ENCODE assay signal across 9 mouse cellular contexts in the genomic region with DNA sequence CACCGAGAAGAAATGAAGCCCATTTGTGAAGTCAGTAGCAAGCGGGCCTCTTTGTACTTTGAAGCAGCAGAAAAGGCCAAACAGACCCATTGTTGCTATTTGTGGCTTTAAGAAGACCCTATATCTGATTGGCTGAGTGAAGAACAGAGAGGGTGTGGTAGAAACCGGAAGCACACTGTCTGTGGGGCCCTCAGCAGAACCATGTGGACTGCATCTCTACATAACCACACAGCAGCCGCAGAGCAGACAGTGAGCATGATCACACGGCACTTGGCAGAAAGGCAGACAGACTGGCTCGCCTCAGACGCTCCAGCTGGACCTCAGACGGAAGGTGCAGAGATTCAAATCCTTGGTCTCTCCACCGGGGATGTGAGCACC. TPM values are rescaled to one million over a fixed set of nuclear protein-coding genes. Genes with fewer than 3 reads are reported as not detected.
DNase-seq lines count a peak whose midpoint lies in the region; ATAC-seq and TF ChIP-seq lines count a peak whose summit lies in the region.
"Had no signal": no experiment of that assay in that cellular context is flagged by ENCODE, and none has a peak within 500 bp of the region (broad histone marks: within the 10 kb centered on the region; RNA-seq: fewer than 3 reads in every experiment).

No protein-coding gene starts in this region.

- no peak overlapping the region for H3K4me3 ChIP-seq in midbrain, embryonic 15.5 days
- no peak overlapping the region for H3K4me3 ChIP-seq in midbrain, embryonic 11.5 days (ENCODE audit: low read depth, low read length)
- H3K4me3 ChIP-seq in forebrain, embryonic 15.5 days, result no peak overlapping the region
- no peak overlapping the region for H3K4me3 ChIP-seq in stomach, postnatal 0 days (ENCODE audit: low read depth, low read length)
- H3K4me3 ChIP-seq: limb, embryonic 12.5 days had no signal

- H3K9ac ChIP-seq in midbrain, embryonic 15.5 days, result no peak overlapping the region
- no peak overlapping the region for H3K9ac ChIP-seq in midbrain, embryonic 11.5 days (ENCODE audit: low read length)
- no peak overlapping the region for H3K9ac ChIP-seq in forebrain, embryonic 15.5 days (replicated peaks)
- no peak overlapping the region for H3K9ac ChIP-seq in stomach, postnatal 0 days (ENCODE audit: low read length)
- H3K9ac ChIP-seq: limb, embryonic 12.5 days had no signal

- H3K36me3 ChIP-seq in midbrain, embryonic 15.5 days (replicated peaks), result no peaks in the 10 kb centered on the region
- no peaks in the 10 kb centered on the region for H3K36me3 ChIP-seq in midbrain, embryonic 11.5 days (ENCODE audit: control insufficient read depth, insufficient read depth, low read length)
- H3K36me3 ChIP-seq in forebrain, embryonic 15.5 days, result no peaks in the 10 kb centered on the region
- no peaks in the 10 kb centered on the region for H3K36me3 ChIP-seq in stomach, postnatal 0 days (ENCODE audit: control insufficient read depth, insufficient read depth, low read length)
- H3K36me3 ChIP-seq: limb, embryonic 12.5 days had no signal

- no peaks in the 10 kb centered on the region for H3K9me3 ChIP-seq in midbrain, embryonic 15.5 days
- H3K9me3 ChIP-seq in midbrain, embryonic 11.5 days (ENCODE audit: control insufficient read depth, low read length), result no peaks in the 10 kb centered on the region; the same call in 1 of the 2 replicates
- no peaks in the 10 kb centered on the region for H3K9me3 ChIP-seq in forebrain, embryonic 15.5 days
- no peaks in the 10 kb centered on the region for H3K9me3 ChIP-seq in stomach, postnatal 0 days (ENCODE audit: control insufficient read depth, low read length)
- H3K9me3 ChIP-seq: limb, embryonic 12.5 days had no signal

- WGBS in midbrain, embryonic 15.5 days, result 77% methylated on average over 9 of the region's 9 CpGs
- 83% methylated on average over 9 of the region's 9 CpGs for WGBS in midbrain, embryonic 11.5 days
- WGBS in forebrain, embryonic 15.5 days, result 66% methylated on average over 9 of the region's 9 CpGs
- 62% methylated on average over 9 of the region's 9 CpGs for WGBS in stomach, postnatal 0 days

- H3K27ac ChIP-seq in midbrain, embryonic 15.5 days, result no peak overlapping the region
- no peak overlapping the region for H3K27ac ChIP-seq in midbrain, embryonic 11.5 days (ENCODE audit: low read depth, low read length)
- H3K27ac ChIP-seq in forebrain, embryonic 15.5 days (replicated peaks), result no peak overlapping the region
- H3K27ac ChIP-seq in stomach, postnatal 0 days (replicated peaks), result no peak overlapping the region
- H3K27ac ChIP-seq: limb, embryonic 12.5 days had no signal

- H3K27me3 ChIP-seq in midbrain, embryonic 15.5 days (replicated peaks), result no peaks in the 10 kb centered on the region
- no peaks in the 10 kb centered on the region for H3K27me3 ChIP-seq in midbrain, embryonic 11.5 days (ENCODE audit: control insufficient read depth, insufficient read depth, low read length)
- H3K27me3 ChIP-seq in forebrain, embryonic 15.5 days, result no peaks in the 10 kb centered on the region
- H3K27me3 ChIP-seq in stomach, postnatal 0 days (ENCODE audit: control insufficient read depth, insufficient read depth, low read length), result no peaks in the 10 kb centered on the region

- TF ChIP-seq CTCF in stomach, postnatal 0 days (IDR thresholded peaks at IDR 0.05; ENCODE audit: low read depth), result no peak

- H3K4me2 ChIP-seq in midbrain, embryonic 15.5 days, result no peak overlapping the region
- no peak overlapping the region for H3K4me2 ChIP-seq in midbrain, embryonic 11.5 days
- no peak overlapping the region for H3K4me2 ChIP-seq in forebrain, embryonic 15.5 days (replicated peaks)
- H3K4me2 ChIP-seq in stomach, postnatal 0 days (replicated peaks; ENCODE audit: low read depth), result no peak overlapping the region
- H3K4me2 ChIP-seq: limb, embryonic 12.5 days had no signal

- peak; percentile 7 for DNase-seq in adrenal gland, postnatal 14 days
- no peak for DNase-seq in adrenal gland, postnatal 25 days
- no peak for DNase-seq in midbrain, embryonic 11.5 days (ENCODE audit: low spot score, missing footprints)
- no peak for DNase-seq in stomach, postnatal 0 days (ENCODE audit: low spot score)
- DNase-seq in cerebellum, adult 11 months, result no peak
- no peak for DNase-seq in cerebellum, adult 11-12 months

- peaks cover 10% of the 10 kb centered on the region; the same call in 1 of the 2 replicates for H3K4me1 ChIP-seq in midbrain, embryonic 15.5 days
- no peaks in the 10 kb centered on the region for H3K4me1 ChIP-seq in midbrain, embryonic 11.5 days (ENCODE audit: control insufficient read depth, insufficient read depth, low read length)
- H3K4me1 ChIP-seq in forebrain, embryonic 15.5 days, result peaks cover 19% of the 10 kb centered on the region
- H3K4me1 ChIP-seq in stomach, postnatal 0 days (replicated peaks; ENCODE audit: control insufficient read depth, insufficient read depth), result no peaks in the 10 kb centered on the region

- peak; percentile 43 for ATAC-seq in midbrain, embryonic 15.5 days (replicated peaks)
- ATAC-seq in midbrain, embryonic 11.5 days (ENCODE audit: low FRiP score), result no peak
- peak; percentile 59 for ATAC-seq in forebrain, embryonic 15.5 days (replicated peaks)
- peak; percentile 34; the same call in 1 of the 2 replicates for ATAC-seq in stomach, postnatal 0 days (ENCODE audit: low FRiP score, low TSS enrichment)

- no peak for TF ChIP-seq EP300 in stomach, postnatal 0 days (optimal IDR thresholded peaks at IDR 0.05)

RNA-seq across cellular contexts. Expression of a gene that starts 21.9 kb away (rescaled TPM):
- total RNA-seq in adrenal gland, postnatal 14 days (2021), result not detected in 2 replicates
- total RNA-seq in adrenal gland, postnatal 25 days (2021), result not detected in 2 replicates
- 5.2 and 5.4 TPM in 2 replicates for polyA plus RNA-seq in midbrain, embryonic 15.5 days (2015; fragmentation: Nextera tagmentation; extraction: Ambion mirVana)
- polyA plus RNA-seq in midbrain, embryonic 11.5 days (2014; fragmentation: Nextera tagmentation; extraction: Ambion mirVana), result 0.57 and 1.0 TPM in 2 replicates
- polyA plus RNA-seq in forebrain, embryonic 15.5 days (2015; fragmentation: Nextera tagmentation; extraction: Ambion mirVana), result 2.4 and 4.8 TPM in 2 replicates
- 0.29 and 0.38 TPM in 2 replicates for polyA plus RNA-seq in stomach, postnatal 0 days (2015; fragmentation: Nextera tagmentation; extraction: Ambion mirVana)

RNA-seq across cellular contexts. Expression of a gene that starts 33.2 kb away (rescaled TPM):
- 5.4 and 5.6 TPM in 2 replicates for total RNA-seq in adrenal gland, postnatal 14 days (2021)
- total RNA-seq in adrenal gland, postnatal 25 days (2021), result 11.6 and 13.5 TPM in 2 replicates
- polyA plus RNA-seq in midbrain, embryonic 15.5 days (2015; fragmentation: Nextera tagmentation; extraction: Ambion mirVana), result 2.4 and 2.6 TPM in 2 replicates
- polyA plus RNA-seq in midbrain, embryonic 11.5 days (2014; fragmentation: Nextera tagmentation; extraction: Ambion mirVana), result 3.0 and 3.1 TPM in 2 replicates
- polyA plus RNA-seq in forebrain, embryonic 15.5 days (2015; fragmentation: Nextera tagmentation; extraction: Ambion mirVana), result 1.5 and 1.6 TPM in 2 replicates
- 22.5 and 22.9 TPM in 2 replicates for polyA plus RNA-seq in stomach, postnatal 0 days (2015; fragmentation: Nextera tagmentation; extraction: Ambion mirVana)
